Mouse (Mus musculus) adrenal gland, postnatal 36 days (tissue): ENCODE results near the gene Spen. TPM values are rescaled to one million over a fixed set of nuclear protein-coding genes. Genes with fewer than 3 reads are reported as not detected.

Experiments
- DNase-seq, 2 experiments: peaks; one replicate each; pipeline ENCODE4 v3.0.0; 2021; ENCODE audit warnings: mixed read lengths in 1 of 2
- total RNA-seq, 2 experiments: library from RNA; stranded (reverse); gene quantifications; 2 replicates each; pipeline ENCODE4 v1.2.3; 2021

Gene Spen
- total RNA-seq, 2 experiments from 2014 or later = 49.9 to 58.3 TPM

DNA sequence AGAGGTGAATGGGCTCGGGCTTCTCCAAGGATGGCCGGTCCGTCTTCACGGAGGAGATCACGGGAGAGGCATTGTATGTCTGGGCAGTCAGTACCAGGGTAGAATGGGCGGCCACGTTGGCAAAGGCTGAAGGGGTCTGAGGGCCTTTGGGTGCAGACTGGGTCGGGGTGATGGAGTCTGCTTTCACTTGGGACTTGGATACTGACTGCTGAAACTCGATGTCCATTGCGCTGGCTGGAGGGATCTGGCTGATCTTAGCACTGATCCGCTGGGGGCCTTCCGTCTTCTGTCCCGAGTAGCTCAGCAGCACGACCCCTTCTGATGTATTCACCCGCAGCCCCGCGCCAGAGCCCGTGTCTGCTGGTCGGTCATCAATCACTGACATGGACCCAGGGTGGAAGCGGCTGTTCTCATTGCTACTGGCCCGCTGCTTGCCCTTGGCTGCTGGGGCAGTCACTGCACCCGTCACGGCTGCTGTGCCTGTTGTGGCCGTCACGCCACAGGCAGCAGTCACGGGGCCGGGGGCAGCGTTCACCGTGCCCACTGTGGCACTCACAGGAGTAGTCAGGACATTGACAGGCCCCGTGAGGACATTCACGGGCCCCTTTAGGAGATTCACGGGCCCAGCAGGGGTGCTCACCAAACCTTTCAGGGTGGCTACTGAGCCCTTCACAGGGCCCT, 65.6 kb downstream of the Spen start:
- DNase-seq = no peak

- DNase-seq = no peak
These were observed 66.9 kb downstream of the Spen start for GRCm38 (mm10) chr4:141471491-141471890.

DNA sequence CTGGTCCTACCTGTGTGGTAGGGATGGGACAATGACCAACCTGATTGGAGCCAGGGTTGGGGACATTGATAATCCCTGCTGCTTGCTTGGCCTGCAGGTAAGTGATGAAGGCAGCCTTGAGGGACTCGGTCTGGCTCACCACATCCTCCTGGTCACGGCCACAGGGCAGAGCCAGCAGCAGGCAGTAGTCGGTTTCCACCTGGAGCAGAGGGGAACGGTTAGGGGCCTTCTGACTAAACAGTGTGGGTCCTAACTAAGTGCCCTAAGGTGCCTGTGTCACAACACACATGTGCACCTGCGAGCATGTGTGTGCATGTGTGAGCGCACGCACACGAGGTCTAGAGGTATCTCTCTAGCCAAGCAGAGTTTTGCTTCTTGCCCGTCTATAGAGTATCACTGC, 69.1 kb downstream of the Spen start:
- no peak for DNase-seq

GRCm38 (mm10) chr4:141468576-141468975, 69.8 kb downstream of the Spen start:
- peak in 1 of 2 experiments; percentile 61 for DNase-seq

DNA sequence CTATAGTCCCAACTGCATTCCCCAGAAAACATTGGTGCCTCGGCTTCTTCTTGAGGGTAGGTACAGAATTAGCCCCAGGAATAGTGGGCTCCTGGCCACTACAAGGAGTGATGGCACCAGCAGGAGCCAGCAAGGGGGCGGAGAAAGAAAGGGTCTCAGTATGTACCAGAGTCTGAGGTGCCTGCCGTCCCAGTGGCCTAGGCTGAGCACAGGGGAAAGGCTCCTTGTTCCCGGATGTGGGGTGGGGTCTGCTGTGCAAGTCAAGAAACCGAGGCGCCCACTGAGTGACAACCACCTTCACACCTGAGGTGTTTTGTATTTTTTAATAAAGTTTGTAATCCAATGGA, 70.8 kb downstream of the Spen start:
- DNase-seq = no peak

GRCm38 (mm10) chr4:141466844-141467580, 71.4 kb downstream of the Spen start:
- no peak for DNase-seq

GRCm38 (mm10) chr4:141466289-141466795, 72.1 kb downstream of the Spen start:
- DNase-seq = no peak

DNA sequence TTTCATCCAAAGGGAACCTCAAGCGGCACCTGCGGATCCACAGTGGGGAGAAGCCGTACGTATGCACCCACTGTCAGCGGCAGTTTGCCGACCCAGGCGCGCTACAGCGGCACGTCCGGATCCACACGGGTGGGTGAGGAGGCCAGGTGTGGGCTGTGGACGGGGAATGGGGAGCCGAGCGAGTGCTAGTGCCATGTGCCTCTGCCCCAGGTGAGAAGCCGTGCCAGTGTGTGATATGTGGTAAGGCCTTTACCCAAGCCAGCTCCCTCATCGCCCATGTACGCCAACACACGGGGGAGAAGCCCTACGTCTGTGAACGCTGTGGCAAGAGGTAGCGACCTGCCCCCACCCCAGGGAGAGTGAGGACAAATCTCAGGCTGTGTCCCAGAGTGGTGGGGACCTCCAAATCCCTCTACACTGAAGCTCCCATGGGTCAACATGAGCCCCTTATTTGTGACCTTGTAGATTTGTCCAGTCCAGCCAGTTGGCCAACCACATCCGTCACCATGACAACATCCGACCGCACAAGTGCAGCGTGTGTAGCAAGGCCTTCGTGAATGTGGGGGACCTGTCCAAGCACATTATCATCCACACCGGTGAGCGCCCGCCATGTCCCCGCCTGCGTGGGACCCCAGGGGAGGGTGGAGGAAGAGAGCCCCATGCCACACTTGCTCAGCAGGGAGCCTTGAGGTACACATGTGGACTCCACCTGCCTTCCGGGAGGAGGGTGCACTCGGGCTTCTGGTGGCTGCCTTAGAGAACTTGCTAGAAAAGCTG, 72.7 kb downstream of the Spen start:
- peak in 1 of 2 experiments; percentile 32 for DNase-seq

- DNase-seq = no peak
These were observed 73.7 kb downstream of the Spen start for GRCm38 (mm10) chr4:141464722-141465121.

DNA sequence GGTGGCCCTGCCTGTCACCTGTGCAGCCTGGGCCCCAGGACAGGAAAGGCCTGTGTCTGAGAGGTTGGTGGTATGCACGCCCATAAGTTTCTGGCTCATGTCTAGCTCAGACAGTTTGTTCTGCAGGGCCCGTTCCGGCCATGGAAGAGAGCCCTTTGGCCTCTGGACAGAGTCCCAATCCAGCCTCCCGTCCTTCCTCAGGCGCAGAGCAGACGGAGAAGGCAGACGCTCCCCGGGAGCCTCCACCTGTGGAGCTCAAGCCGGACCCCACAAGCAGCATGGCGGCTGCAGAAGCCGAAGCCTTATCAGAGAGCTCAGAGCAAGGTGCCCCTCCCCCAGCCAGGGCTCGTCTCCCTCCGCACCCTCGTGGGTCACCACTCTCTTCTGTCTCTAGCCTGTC, 74.9 kb downstream of the Spen start:
- no peak for DNase-seq

- DNase-seq = no peak
These were observed 76.8 kb downstream of the Spen start for GRCm38 (mm10) chr4:141461576-141461975.

DNA sequence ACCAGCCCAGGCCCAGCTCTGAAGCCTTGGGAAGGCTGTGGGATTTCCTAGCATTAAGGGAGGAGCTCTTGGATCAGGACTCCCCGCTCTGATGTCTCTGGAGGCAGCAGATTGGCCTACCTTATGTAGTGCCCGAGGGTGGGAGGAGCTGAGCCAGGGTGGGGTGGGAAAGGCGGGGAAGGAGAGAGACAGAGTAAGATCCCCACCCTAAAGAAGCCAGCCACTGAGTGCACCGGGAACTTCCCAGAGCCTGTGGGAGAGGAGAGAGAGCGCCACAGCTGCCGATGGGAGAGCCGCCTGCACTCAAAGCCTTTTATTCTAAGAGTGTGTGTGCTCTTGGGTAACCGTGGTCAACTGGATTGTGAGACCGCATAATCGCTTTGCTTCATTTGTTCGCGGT, 77.3 kb downstream of the Spen start:
- DNase-seq = no peak

GRCm38 (mm10) chr4:141460481-141460880, 77.9 kb downstream of the Spen start:
- no peak for DNase-seq

GRCm38 (mm10) chr4:141459766-141460165, 78.6 kb downstream of the Spen start:
- no peak for DNase-seq

- no peak for DNase-seq
These were observed 79.5 kb downstream of the Spen start for GRCm38 (mm10) chr4:141458888-141459287.

DNA sequence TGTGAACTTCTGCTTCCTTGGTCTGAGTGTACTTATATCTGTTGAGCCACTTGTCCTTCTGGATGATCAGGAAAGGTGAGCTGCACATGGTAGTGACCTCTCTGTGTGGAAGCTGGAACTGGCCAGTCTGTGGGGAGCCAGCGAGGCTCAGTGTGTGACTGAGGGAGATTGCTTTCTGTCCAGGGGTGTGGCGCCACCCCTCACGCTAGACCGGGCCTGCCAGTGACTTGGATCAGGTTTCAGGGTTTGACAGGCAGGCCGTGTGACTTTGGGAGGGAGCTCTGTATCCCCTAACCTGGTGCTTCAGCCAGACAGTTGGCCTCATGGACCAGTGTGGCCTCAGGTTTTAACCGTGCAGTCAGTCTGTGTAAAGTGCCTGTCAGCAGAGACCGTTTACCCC, 80.2 kb downstream of the Spen start:
- DNase-seq = no peak

DNA sequence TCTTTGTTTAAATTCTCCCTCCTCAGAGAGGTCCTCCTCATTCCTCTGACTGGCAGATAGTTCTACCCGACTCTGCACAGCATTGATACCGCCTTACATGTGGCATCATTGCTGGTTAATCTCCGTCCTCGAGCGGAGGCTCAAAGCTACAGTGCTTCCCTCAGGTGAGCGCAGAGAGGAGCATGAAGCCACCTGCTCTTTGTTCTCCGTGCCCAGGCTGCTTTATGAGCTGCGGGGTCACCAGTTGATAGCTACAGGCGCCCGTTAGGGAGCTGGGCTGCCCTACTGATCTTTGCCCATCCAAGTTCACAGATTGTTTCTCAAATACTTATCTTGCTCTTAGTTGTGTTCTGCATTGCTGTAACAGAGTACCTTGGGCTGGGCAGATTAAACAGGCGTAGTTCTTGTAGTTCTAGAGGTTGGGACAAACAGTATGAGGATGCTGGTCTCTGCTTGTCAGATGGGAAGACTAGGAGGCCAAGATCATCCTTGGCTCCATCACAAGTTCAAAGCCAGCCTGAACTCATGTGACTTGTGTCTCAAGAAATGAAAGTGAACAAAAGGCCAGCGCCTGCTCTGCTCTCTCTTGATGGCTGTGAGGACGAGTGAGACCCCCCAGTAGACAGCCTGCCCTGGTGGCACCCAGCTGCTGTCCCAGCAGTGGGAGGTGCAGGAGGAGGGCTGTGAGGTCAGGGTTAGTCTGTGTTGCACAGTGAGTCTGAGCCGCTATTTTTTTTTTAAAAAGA, 82.0 kb downstream of the Spen start:
- DNase-seq = no peak

- DNase-seq = no peak
These were observed 82.9 kb downstream of the Spen start for GRCm38 (mm10) chr4:141455526-141455925.

DNA sequence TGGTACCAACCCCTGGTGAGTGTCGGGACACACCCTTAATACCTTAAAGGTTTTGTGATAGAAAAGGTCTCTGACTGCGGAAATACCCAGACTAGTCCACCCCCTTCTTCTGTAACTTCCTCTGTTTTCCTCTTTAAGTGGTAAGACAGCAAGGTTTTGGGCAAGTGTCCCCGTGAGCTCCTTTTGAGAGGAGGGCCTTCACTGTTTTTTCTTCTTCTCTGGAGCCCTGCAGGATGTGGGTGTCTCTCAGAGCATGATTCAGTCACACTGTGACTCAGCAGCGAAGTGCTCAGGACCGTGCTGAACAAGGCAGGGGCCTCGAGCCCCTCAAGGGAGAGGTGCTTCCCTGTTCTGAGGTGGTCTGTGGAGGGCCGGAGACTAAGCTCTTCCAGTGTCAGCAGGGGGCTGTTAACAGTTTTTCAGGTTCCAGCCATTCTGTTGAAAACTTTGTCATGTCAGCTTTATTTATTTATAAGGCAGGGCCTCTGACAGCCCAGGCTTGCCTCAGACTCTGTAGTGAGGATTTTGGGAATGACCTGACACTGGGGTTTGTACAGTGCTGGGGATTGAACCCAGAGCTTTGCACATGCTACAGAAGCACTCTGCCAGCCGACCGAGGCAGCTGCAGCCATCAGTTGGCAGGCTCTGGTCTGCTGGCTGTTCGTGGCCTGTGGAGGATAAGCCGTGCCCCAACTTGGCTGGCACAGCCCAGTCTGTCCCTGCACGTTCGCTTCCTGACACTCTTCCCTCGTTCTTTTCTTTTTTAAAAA, 83.6 kb downstream of the Spen start:
- peak; percentile 46 to 48 for DNase-seq

DNA sequence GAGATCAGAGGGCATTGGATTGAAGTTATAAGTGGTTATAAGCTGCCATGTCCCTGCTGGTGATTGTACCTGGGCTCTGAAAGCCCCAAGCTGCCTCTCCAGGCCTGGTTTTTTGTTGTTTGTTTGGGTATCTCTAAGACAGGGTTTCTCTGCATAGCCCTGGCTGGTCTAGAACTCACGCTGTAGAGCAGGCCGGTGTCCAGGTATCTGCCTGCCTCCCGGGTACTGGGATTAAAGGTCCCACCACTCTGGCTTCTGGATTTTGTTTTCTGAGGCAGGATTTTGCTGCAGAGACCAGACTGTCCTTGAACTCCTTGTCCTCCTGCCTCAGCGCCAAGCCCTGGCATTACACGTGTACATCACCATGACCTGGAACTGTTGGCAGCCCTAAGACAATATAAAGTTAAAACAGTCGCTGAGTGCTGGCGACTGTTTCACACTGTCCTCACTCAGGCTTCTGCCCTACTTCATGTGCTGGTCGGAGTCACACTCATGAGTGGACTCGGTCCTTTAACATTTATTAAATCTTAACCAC, 86.4 kb downstream of the Spen start:
- DNase-seq = peak; percentile 45 to 65

DNA sequence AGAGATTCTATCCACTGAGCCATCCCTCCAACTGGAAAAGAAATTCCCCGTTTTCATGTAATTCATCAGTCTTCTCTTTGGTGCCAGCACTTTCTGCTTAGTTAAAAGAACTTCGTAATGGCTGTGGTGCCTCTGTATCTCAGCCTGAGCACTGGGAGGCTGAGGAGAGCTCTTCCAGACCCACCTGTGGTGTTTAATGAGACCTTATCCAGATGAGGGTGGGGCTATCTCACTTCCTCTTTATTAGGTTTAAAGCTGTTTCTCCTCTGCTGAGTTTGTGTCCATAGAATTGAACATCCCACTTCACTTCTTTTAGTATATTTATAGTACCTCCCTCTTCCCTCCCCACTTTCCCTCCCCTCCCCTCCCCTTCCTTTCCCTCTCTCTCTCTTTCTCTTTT, 87.1 kb downstream of the Spen start:
- DNase-seq = no peak
